Mouse (Mus musculus) layer of hippocampus, adult 9-10 months (tissue): ENCODE data around the gene Nemp1.

Experiments used
- DNase-seq: peaks from one replicate; pipeline ENCODE4 v3.0.0; 2022; ENCODE audit warnings: low spot score

The Nemp1 gene

GRCm38 (mm10) chr10:127666501-127667268, at the start of gene Nemp1:
Nemp1 (plus strand) TSS chr10:127666901.
- no peak for DNase-seq

GRCm38 (mm10) chr10:127617294-127617693, 49.4 kb upstream of the Nemp1 start:
- no peak for DNase-seq

GRCm38 (mm10) chr10:127618173-127618572, 48.5 kb upstream of the Nemp1 start:
- DNase-seq = no peak

- DNase-seq = no peak
These were observed 47.5 kb upstream of the Nemp1 start for GRCm38 (mm10) chr10:127619119-127619721.

- DNase-seq = no peak
These were observed 46.7 kb upstream of the Nemp1 start for GRCm38 (mm10) chr10:127619941-127620405.

GRCm38 (mm10) chr10:127620406-127621190, 46.1 kb upstream of the Nemp1 start, which contains the start of gene Lrp1:
Lrp1 (minus strand) TSS chr10:127621148.
- no peak for DNase-seq

- no peak for DNase-seq
These were observed 45.3 kb upstream of the Nemp1 start for GRCm38 (mm10) chr10:127621191-127622056.

DNA sequence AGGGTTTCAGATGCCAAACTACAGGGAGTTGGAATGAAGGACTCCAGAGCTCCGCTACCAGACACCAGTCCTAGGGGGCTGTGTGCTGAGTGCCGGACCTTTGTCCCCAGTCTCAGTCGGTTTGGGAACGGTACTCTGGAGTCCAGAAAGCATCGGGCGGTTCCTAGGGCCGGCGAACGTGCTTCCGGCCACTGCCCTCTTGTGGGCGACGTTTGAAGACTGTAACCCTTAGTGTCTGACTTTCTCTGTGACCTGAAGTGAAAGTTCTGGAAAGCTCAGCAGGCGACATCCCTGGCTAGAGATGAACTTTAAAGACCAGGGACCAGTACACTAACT, 44.7 kb upstream of the Nemp1 start:
- DNase-seq = no peak

DNA sequence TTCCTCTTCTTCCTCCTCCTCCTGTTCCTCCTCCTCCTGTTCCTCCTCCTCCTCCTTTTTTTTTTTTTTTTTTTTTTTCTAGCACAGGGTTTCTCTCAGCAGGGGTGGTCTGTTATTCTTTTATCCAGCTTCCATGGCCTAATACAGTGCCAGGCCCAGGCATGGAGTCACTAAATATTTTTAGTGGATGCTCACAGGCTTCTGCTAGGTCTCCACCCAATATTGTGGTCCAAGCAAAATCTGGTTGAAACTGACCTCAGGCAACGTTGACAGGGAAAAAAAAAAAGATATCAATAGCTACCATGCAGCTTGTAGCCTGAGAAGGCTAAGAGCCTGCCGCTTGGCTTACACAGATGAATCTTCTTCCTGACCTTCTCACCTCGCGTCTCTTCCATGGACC, 44.0 kb upstream of the Nemp1 start:
- no peak for DNase-seq

GRCm38 (mm10) chr10:127623439-127624216, 43.1 kb upstream of the Nemp1 start:
- no peak for DNase-seq

GRCm38 (mm10) chr10:127626433-127626832, 40.3 kb upstream of the Nemp1 start:
- DNase-seq = no peak

DNA sequence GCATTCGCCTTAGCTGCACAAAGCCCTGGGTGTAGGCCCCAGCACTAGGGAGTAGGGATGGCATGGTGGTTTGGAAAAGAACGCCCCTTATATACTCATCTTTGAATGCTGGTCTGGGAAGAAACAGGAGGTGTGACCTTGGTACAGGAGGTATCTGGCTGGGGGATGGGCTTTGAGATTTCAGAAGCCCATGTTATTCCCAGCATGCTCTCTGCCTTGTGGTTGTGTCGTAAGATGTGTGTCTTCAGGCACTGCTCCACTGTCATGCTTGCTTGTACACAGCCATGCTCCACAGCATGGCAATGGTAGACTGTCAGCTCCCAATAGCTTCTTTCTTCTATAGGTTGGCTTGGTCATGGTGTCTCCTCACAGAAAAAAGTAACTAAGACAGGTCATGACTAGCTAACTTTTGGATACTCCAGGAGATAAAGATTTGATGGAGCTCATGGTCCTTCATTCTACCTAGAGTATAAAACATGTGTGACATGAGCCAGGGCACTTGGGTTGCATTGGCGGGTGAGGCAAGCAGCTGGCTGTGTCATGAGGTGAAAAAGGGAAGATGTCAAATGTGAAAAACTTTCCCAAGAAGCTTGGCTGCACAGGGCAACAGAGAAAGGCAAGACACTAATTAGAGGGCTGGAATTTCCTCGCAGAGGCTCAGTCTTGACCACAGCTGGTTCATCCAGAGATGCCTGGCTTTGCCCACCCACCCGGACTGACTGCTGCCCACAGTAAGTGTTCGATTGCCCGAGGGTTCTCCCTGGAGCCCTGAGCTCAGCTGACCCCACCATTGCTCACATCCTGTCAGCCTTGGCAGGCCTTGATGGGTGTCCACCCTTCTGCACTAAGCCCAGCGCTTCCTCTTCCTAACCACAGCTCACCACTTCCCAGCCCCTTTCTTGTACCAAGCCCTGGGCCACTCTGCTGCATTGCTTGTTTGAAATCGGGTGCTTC, 35.2 kb upstream of the Nemp1 start:
- DNase-seq = no peak

- DNase-seq = no peak
These were observed 33.9 kb upstream of the Nemp1 start for GRCm38 (mm10) chr10:127632668-127633271.

DNA sequence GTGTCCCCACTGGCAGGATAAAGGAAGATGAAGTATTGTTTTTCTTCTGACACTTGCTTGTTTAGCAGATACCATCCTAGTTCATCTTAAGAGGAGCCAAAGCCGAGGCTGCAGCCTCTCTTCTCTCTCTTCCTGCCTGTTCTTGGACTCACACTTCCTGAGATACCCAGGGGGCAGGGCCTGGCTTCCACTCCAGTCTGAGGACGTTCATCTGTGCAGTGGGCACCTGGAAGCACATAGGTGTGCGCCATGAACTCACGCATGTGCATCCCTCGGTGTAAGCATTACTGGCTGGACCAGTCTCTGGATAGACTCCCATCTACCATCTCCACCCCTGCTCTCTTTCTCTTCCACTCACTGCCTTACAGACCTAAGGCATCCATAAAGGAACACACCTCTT, 26.3 kb upstream of the Nemp1 start:
- no peak for DNase-seq

DNA sequence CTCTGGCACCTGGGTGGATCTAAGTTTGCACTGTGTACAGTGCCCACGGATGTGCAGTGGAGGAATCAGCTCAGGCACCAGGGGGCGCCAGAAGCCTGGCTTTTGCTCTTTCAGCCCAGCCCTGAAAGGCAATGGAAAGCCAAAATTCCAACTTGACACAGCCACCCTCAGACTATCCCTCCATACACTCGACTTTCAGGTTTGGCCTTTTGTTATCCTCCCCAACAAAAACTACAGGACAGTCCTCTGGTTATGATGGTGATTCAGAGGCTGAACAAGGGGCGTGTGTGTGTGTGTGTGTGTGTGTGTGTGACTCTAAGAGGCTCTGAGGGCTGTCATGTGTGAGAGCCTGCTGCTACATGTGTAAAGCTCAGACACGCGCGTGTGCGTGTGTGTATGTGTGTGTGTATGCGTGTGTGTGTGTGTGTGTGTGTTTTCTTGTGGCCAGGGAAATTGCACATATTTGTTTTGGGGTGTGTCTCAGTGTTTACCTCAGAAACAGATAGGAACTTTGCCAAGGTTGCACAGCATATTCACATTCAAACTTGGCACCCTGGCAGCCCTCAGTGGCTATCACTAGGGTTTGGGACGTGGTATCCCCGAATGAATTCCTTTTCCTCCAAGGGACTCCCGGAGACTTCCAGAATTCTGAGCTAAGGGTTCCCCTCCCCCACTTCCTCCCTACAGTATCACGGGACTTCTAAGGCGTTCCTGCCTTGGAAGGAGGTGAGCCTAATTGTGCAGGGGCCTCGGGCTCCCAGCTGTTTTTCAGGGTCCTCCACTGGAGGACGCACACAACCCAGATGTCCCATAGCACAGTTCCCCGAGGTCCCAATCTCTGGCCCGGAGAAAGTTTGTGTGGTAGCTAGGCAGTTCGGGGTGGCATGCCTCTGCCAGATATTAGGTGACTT, 24.6 kb upstream of the Nemp1 start:
- no peak for DNase-seq

GRCm38 (mm10) chr10:127642772-127643552, 23.7 kb upstream of the Nemp1 start, which contains the start of gene Stat6:
Stat6 (plus strand) TSS chr10:127642986.
- no peak for DNase-seq

DNA sequence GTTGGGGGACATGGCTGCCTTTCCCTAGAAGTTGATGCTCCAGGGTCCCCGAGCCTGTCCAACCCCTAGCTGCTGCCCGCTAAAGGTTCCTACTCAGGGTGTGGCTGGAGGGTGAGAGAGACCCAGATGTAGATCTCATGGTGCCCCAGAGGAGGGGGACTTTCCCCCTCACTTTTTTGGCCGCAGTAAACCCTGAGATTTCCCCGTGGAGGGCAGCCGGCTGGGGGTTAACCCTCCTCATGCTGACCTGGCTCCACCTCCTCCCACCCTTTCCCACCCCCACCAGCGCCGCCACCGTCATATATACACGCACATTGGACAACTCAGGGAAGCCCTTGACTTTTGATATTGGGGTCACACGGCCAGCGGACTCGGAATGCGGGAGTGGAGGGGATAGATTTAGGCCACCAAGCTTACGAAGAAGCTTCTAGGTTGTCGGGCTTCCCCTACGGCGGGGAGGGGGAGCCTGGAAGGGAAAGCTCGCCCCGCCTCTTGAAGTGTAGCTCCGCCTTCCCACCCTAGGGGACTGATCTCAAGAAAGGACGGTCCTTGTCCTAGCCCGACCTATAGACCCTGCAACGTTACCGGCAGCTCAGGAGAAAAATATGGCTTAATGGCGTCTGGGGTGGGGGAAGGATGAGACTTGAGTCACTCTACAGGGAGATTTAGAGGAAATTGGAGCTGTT, 23.0 kb upstream of the Nemp1 start:
- no peak for DNase-seq
